Mouse (Mus musculus) forebrain, embryonic 16.5 days (tissue): Measurements from ENCODE around the gene Cep170b. TPM values are rescaled to one million over a fixed set of nuclear protein-coding genes. Genes with fewer than 3 reads are reported as not detected.

Source experiments
- ATAC-seq: fragments of 200-750 bp; cut with Nextera tagmentation; 2 replicates; pipeline ENCODE4 v1.8.0; 2017; ENCODE audit warnings: mild to moderate bottlenecking, moderate library complexity
- H3K27ac ChIP-seq: fragments of 300-500 bp; sonication (generic); 2 replicates; pipeline ENCODE4 v1.5.1; 2014; ENCODE audit warnings: low read length, control low read depth
- H3K27me3 ChIP-seq: fragments of 300-500 bp; sonication (generic); replicated peaks from 2 replicates; pipeline ENCODE4 v1.6.1; 2014; ENCODE audit warnings: low read length; ENCODE audit not compliant: control insufficient read depth, insufficient read depth
- H3K36me3 ChIP-seq: fragments of 300-500 bp; sonication (generic); 2 replicates; pipeline ENCODE4 v1.6.1; 2014; ENCODE audit not compliant: control insufficient read depth, insufficient read depth
- H3K4me1 ChIP-seq: fragments of 300-500 bp; sonication (generic); replicated peaks from 2 replicates; pipeline ENCODE4 v1.6.1; 2014; ENCODE audit warnings: low read length; ENCODE audit not compliant: control insufficient read depth, insufficient read depth
- H3K4me2 ChIP-seq: fragments of 300-500 bp; sonication (generic); 2 replicates; pipeline ENCODE4 v1.6.1; 2014; ENCODE audit warnings: mild to moderate bottlenecking, low read length, control low read depth
- H3K4me3 ChIP-seq: fragments of 300-500 bp; sonication (generic); replicated peaks from 2 replicates; pipeline ENCODE4 v1.5.1; 2014; ENCODE audit warnings: mild to moderate bottlenecking, low read length, control low read depth
- H3K9ac ChIP-seq: fragments of 300-500 bp; sonication (generic); replicated peaks from 2 replicates; pipeline ENCODE4 v1.6.1; 2014; ENCODE audit warnings: low read depth, low read length, control low read depth
- H3K9me3 ChIP-seq: fragments of 300-500 bp; sonication (generic); 2 replicates; pipeline ENCODE4 v1.6.1; 2016; ENCODE audit warnings: low read length; ENCODE audit not compliant: control insufficient read depth
- WGBS: fragments of 180-500 bp; shearing (Covaris S2); extraction: QIAGEN DNeasy Blood & Tissue Kit; methylation state at CpG from one replicate; pipeline ENCODE4 v1.1.7; 2014; 5-methylcytosine and 5-hydroxymethylcytosine counted together
- polyA plus RNA-seq: library from polyadenylated mRNA; unstranded; fragments of >200 nt; fragmentation: Nextera tagmentation; extraction: Ambion mirVana; gene quantifications from 2 replicates; pipeline ENCODE4 v1.2.1, GENCODE M21; 2015

Cep170b gene
- polyA plus RNA-seq, result 18.8 and 22.9 TPM in 2 replicates

DNA sequence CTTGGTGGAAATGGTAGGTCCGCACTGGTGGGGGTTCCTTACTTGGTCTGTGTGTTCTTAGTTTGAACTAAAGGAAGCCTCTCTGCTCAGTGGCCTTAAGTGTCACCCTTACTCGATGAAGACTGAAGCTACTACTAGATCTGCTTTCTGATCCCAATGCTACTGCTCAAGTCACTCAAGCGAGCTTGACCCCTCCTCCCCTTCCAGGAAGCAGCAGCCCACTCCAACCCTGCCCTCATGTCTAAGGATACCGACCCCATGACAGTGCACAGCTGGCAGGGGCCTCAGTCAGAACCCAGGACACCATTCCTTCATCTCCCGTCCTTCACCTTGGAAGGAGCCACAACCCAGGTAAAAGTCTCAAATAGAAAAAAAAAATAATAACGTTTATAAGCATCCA is at the start of gene Cep170b:
Gene Cep170b, plus strand, starts transcription at position 240 of the 400 bp plus-strand sequence.
- peak within 1 kb of the TSS; percentile 84; the same call in 1 of the 2 replicates for H3K9ac ChIP-seq

DNA sequence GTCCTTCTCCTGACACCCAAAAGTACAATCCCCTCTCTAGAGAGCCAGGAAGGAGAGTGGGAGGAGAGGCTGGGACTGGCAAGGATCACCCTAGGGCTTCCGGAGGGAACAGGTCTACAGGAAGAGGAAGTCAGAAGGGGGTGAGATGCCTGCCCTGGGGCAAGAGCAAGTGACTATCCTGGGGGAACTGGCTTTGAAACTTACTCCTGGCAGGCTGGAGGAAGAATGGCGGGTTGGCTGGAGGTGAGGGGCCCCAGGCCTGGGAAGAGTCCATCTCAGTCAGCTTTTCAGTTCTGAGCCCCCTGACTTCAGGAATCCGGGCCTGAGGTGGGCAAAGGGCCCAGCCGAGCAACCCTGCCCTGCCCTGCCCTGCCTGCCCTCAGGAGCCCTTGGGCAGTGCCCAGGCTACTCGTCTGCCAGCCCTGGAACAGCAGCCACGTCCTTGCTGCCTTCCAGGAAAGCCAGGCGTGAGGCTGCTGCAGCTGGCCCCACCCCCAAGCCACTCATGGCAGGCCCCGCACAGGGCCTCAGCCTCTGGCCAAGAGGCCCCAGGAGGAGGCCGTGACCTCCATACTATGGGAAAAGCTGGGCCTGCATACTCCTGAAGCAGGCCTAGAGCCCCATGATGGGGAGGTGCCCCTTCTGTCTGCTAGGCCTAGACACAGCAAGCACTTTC is 49.4 kb upstream of the Cep170b start:
- H3K27ac ChIP-seq, result no peak overlapping the region
- peaks cover 14% of the 10 kb centered on the region for H3K36me3 ChIP-seq
- no peak overlapping the region for H3K4me3 ChIP-seq
- no peak overlapping the region for H3K4me2 ChIP-seq
- H3K9me3 ChIP-seq, result no peaks in the 10 kb centered on the region
- H3K9ac ChIP-seq, result no peak overlapping the region
- ATAC-seq, result no peak
- WGBS, result 51% methylated on average over 9 of the region's 9 CpGs
- no peaks in the 10 kb centered on the region for H3K27me3 ChIP-seq
- peaks cover 59% of the 10 kb centered on the region for H3K4me1 ChIP-seq

More for the DNA sequence above, at the start of gene Cep170b:
- WGBS, result 77% methylated on average over 6 of the region's 6 CpGs
- Histone ChIP-seq H3K4me1 (peaks cover 20% of the 10 kb centered on the region), H3K4me3 (peak within 1 kb of the TSS; percentile 78), H3K4me2 (peak within 1 kb of the TSS; percentile 69), H3K9me3 (no peaks in the 10 kb centered on the region), H3K36me3 (no peaks in the 10 kb centered on the region), H3K27ac (no peak within 1 kb of the TSS), H3K27me3 (no peaks in the 10 kb centered on the region)
- no peak for ATAC-seq

DNA sequence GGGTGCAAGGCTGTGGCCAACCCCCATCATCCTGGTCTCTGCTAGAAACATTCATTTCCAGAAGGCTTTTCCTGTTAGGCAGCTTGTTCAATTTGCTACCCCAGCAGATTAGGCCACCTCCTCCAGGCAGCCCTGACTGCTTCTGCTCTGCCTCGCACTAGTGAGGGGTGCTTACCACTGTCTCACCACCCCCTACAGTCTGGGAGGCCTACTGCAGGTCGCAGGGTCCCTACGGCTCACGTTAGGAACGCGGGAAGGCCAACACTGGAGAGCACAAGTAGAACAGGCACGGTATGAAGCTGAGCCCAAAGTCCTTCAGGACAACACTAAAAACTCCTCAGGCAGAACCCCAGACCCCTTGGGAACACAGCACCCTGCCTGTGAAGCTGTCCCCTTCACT is 48.4 kb upstream of the Cep170b start:
- Histone ChIP-seq H3K4me2 (peak overlapping the region; percentile 95; the same call in 1 of the 2 replicates), H3K4me1 (peaks cover 50% of the 10 kb centered on the region), H3K9me3 (no peaks in the 10 kb centered on the region), H3K36me3 (peaks cover 14% of the 10 kb centered on the region), H3K4me3 (no peak overlapping the region), H3K27ac (no peak overlapping the region), H3K9ac (no peak overlapping the region), H3K27me3 (no peaks in the 10 kb centered on the region)
- ATAC-seq, result no peak
- 83% methylated on average over 7 of the region's 7 CpGs for WGBS

GRCm38 (mm10) chr12:112672744-112673575 is 47.3 kb upstream of the Cep170b start:
- peaks cover 40% of the 10 kb centered on the region for H3K4me1 ChIP-seq
- peaks cover 2% of the 10 kb centered on the region for H3K27me3 ChIP-seq
- H3K9me3 ChIP-seq, result no peaks in the 10 kb centered on the region
- H3K4me2 ChIP-seq, result peak overlapping the region; percentile 95
- WGBS, result 6% methylated on average over 20 of the region's 21 CpGs
- peak overlapping the region; percentile 94 for H3K4me3 ChIP-seq
- no peak; the same call in 1 of the 2 replicates for ATAC-seq
- H3K9ac ChIP-seq, result peak overlapping the region; percentile 99
- peaks cover 12% of the 10 kb centered on the region for H3K36me3 ChIP-seq
- peak overlapping the region; percentile 87 for H3K27ac ChIP-seq

- Histone ChIP-seq H3K4me2 (peak overlapping the region; percentile 95), H3K9me3 (no peaks in the 10 kb centered on the region), H3K27ac (peak overlapping the region; percentile 87), H3K36me3 (peaks cover 9% of the 10 kb centered on the region; the same call in 1 of the 2 replicates), H3K4me1 (peaks cover 45% of the 10 kb centered on the region), H3K4me3 (peak overlapping the region; percentile 94), H3K27me3 (peaks cover 8% of the 10 kb centered on the region), H3K9ac (peak overlapping the region; percentile 99)
- peak; percentile 30 for ATAC-seq
- WGBS, result under 1% methylated on average over 57 of the region's 68 CpGs
These were observed 46.6 kb upstream of the Cep170b start for GRCm38 (mm10) chr12:112673576-112674091.

DNA sequence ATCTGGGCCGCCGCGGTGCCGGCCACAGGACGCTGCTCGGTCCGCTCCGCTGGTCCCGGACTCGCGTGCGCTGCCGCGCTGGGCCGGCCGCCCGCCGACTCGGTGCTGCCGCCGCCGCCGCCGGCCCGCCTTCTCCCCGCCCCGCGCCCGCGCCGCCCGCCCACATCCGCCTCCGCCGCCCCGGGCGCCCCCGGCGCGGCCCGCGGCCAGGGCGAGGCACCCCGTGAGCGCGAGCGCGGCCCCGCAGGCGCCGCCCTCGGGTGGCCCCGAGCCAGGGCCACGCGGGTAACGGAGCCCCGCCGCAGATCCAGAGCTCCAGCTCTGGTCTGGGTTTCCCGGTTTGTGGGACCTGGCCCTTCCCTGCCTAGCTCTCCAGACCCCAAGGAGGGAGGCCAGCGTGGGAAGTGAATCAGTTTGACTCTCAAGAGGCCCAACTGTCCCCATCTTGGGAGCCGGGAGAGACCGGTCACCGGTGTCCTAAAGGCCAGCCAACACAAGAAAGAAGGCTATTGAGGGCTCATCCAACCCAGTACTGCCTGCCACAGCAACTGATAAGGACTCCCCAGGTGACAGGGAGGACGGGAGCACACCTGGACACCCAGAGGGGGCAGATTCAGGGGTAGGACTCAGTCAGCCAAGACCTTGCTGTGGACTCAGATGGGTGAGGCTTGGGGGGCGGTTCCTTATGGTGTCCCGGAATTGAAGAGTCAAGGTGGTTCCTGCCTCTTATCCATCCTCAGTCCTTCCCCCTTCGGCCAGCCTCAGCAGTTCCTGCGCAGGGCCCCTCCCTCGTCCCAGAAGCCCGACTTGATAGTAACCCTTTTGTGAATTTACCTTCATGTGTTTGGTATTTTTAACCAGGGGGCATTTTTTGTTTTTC is 45.9 kb upstream of the Cep170b start, which contains the start of gene Akt1:
Gene Akt1, minus strand, starts transcription at position 753 of the 880 bp plus-strand sequence.
- Histone ChIP-seq H3K9me3 (no peaks in the 10 kb centered on the region), H3K9ac (peak within 1 kb of the TSS; percentile 99), H3K4me1 (peaks cover 52% of the 10 kb centered on the region), H3K4me3 (peak within 1 kb of the TSS; percentile 94), H3K4me2 (peak within 1 kb of the TSS; percentile 95), H3K27ac (peak within 1 kb of the TSS; percentile 87), H3K27me3 (peaks cover 8% of the 10 kb centered on the region), H3K36me3 (peaks cover 9% of the 10 kb centered on the region; the same call in 1 of the 2 replicates)
- peak; percentile 5 for ATAC-seq
- WGBS, result 2% methylated on average over 19 of the region's 70 CpGs

GRCm38 (mm10) chr12:112675245-112676035 is 44.8 kb upstream of the Cep170b start:
- ATAC-seq, result peak; percentile 41
- WGBS, result 14% methylated on average over 18 of the region's 18 CpGs
- Histone ChIP-seq H3K4me3 (peak overlapping the region; percentile 94), H3K27ac (peak overlapping the region; percentile 24), H3K9me3 (no peaks in the 10 kb centered on the region), H3K4me2 (peak overlapping the region; percentile 81), H3K9ac (peak overlapping the region; percentile 29; the same call in 1 of the 2 replicates), H3K4me1 (peaks cover 55% of the 10 kb centered on the region), H3K36me3 (0 out of 2 replicates have a peak, but pooled peaks cover 2% of the 10 kb centered on the region), H3K27me3 (peaks cover 19% of the 10 kb centered on the region)

DNA sequence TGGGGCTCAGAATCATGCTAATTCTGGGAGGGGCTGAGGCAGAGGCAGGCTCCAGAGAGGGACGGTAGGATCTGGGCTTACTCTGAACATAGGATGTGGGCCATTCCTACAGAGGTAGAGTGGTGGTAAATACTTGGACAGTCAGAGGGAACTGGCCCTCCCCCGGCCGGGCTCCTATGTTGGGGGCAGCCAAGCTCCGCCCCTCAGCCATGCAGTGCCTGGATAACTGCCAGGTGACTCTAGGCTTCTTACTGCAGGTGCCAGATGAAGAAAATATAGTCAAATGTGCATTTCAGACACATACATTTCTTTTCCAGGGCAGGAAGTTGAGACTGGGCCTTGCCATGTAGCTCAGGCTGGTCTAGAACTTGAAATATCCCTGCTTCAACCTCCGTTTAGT is 43.2 kb upstream of the Cep170b start:
- Histone ChIP-seq H3K4me1 (peaks cover 39% of the 10 kb centered on the region), H3K9me3 (no peaks in the 10 kb centered on the region), H3K27ac (no peak overlapping the region), H3K27me3 (peaks cover 23% of the 10 kb centered on the region), H3K9ac (no peak overlapping the region), H3K4me3 (no peak overlapping the region), H3K36me3 (no peaks in the 10 kb centered on the region), H3K4me2 (no peak overlapping the region)
- 53% methylated on average over 5 of the region's 5 CpGs for WGBS
- no peak for ATAC-seq
